Mouse (Mus musculus): ENCODE measurements at regions not wholly inside any gene's neighbourhood (a gene's known extent, or its start where the extent isn't known, plus 50 kb on each side); places are given as distances from the start of the nearest gene placed in this dataset.

- DNase-seq, result no peak
These were observed 516.6 kb upstream of the Tnp1 start for GRCm38 (mm10) chr1:73532316-73532715.

GRCm38 (mm10) chr1:73531831-73532230 is 516.1 kb upstream of the Tnp1 start:
- DNase-seq, result no peak

DNA sequence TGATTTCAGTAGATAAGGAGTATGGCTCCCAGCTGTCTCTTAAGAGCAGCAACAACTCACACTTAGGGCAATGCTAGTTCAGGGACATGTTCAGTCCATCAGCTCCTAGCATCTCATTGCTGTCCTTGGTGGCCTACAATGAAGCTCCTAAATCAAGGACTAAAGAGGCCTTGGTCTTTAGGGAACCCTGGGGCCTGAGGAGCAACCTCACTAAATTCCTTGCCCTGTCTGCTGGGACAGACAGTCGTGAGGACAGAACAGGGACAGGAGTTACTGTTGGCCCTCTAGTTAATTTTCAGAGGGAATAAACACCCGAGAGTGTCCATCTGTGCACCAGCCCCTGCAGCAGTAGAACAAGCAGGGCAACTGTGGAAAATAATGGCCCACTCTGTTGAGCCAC is 514.6 kb upstream of the Tnp1 start:
- no peak for DNase-seq

GRCm38 (mm10) chr1:73528623-73529022 is 512.9 kb upstream of the Tnp1 start:
- no peak for DNase-seq

GRCm38 (mm10) chr1:73516441-73516840 is 500.7 kb upstream of the Tnp1 start:
- DNase-seq, result no peak

- DNase-seq, result no peak
These were observed 500.1 kb upstream of the Tnp1 start for GRCm38 (mm10) chr1:73515781-73516180.

DNA sequence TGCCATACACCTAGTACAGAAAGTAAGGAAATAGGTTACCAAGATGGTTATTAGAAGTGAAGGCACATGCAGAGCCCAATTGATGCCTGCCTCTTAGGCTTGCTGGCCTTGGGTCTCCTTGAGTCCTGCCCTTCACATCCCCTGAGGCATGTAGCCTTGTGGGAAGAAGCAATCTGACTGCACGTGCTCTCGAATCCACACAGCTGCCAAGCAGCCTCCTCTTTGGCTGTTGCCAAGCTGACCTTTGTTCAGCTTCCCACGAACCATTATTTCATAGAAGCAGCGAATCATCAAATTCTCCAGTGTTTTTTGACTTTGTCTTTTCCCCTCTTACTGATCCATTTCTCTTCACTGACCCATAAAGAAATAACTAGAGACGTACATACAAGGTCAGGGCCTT is 498.1 kb upstream of the Tnp1 start:
- no peak for DNase-seq

DNA sequence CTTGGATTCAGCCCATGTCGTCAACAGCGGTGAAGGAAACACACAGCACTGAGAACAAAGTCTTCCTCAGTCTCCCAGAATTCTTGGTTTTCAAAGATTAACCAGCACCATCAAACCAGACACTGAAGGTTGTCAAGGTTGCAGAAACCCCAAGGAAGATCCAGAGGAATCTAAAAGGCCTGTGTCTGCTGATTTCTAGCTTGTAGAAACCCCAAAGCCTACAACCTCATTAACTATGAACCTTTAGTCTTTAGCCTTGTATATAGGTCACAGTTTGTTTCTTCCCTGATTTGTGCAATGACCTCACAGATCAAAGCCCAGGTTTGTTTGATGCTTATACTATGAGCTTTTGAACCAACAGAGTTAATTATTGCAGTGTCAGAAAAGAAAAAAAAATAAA is 497.1 kb upstream of the Tnp1 start:
- no peak for DNase-seq

GRCm38 (mm10) chr1:73507071-73507754 is 491.5 kb upstream of the Tnp1 start:
- no peak for DNase-seq

- DNase-seq, result no peak
These were observed 487.9 kb upstream of the Tnp1 start for GRCm38 (mm10) chr1:73503611-73504010.

DNA sequence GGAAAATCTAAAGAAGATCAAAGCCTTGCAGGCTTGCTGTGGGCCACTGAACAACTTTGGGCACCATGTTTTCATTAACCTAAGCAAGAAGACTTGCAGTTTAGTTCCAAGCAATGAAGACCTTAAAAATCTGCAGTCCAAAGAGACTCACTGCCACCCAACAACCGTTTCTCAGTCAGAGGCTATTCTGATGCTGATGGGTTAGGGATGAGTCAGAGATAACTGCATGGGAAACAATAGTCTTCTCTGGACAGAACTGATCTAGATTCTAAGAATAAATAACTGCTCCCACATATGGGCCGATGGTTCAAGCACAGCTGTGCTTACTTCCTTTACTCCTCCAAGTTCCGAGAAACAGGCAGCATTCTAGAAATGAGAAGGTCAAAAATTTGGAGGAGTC is 485.0 kb upstream of the Tnp1 start:
- DNase-seq, result no peak

DNA sequence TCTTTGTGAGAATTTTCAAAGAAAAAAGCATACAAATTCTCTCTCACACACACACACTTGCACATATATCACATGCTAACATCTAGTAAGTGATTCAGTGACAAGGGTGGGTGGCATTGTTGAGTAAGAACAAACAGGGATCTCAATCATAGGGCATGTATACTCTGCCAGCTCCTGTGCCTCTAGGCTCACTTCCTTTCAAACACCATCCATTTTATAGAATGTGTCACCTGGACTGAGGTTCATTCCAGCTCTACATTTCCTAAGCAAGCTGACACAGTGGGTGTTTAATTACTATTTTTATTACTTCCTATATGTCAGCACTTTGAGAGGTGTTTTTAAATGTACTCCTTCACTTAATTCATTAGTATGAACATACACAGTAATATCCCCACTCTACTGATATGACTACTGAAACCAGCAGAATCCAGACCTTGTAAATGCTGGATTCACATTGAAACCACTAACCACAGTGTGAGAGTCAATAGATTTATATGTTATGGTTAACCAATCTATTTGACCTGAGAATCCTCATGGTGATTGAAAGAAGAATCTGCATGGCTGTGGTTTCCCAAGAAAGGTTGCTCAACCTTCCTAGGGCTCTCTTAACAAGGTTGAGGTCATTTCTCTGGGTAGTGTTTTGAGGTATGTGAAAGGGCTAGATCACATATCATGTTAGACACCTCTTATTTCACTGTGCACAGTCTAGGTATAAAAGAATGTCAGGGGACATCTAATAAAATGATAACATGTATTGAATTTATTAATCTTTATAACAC is 480.5 kb upstream of the Tnp1 start:
- no peak for DNase-seq

- DNase-seq, result no peak
These were observed 466.2 kb upstream of the Tnp1 start for GRCm38 (mm10) chr1:73481956-73482355.

- no peak for DNase-seq
These were observed 463.7 kb upstream of the Tnp1 start for GRCm38 (mm10) chr1:73479349-73479920.

DNA sequence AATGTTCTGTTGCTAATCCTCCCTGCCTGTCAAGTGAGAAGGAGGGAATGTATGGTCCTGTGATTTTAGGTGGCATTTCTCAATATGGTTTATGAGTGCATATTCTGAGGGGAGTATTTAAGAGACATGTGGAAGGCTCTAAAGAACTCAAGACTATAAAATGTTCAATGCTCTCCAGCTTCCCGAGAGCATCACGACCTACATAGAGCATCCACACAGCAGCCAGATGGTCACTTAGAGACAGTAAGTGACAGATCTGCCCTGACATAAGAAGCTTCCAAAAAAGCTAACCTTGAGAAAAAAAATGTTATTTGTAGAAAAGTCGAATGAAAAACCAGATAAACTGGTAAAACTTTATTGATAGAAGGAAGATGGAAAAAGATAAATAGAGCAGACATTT is 444.9 kb upstream of the Tnp1 start:
- no peak for DNase-seq

DNA sequence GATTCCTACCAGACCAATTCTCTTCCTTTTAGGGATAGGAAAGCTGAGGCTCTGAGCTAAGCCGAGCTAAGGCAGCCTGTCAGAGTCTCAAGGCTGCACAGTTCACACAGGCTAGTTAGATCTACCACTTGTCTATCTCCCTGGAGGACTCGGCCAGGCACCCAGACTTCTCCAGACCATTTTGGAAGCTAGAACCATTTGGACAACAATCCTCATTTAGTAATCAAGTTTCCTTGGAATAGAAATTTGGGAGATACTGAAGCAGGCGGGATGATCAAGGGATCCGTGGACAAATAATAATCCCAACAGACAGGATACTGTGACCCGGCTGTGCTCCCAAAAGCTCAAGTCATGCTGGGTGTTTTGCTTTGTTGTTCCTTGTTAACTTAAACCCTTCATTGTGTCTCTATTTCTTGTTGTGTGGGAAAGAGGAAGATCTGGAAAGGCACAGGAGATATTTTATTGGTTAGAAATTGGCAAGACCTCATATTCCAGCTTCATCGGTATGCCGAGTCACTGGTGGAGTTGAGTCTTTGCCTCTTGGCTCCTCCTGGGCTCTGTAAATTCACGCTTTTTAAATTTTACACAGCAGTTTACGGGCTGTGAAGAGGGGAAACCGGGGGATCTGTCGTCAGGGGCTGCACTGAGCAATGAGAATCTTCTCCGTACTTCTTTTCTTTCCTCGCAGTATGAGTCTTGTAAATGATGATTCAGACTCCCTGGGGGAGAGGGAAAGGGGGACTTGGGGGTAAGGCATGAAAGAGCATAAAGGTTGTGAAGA is 444.2 kb upstream of the Tnp1 start:
- no peak for DNase-seq

DNA sequence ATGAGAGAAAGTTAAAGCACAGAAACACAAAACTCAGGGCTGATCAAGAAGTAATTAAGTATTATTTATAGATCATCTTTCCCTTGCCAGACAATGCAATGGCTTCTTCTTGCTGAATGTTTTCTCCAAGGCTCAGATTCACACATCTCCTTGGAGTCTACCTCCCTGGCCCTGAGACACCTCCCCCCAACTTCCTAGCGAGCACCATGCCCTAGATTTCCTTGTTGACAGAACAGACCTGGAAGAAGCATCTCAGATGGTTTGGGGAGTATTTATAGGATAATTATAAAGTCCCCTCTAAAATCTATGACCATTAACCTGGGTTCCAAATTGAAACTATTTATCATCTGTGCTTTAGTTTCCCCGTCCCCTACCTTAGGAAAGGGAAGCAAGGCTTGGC is 441.6 kb upstream of the Tnp1 start:
- no peak for DNase-seq

- DNase-seq, result no peak
These were observed 440.8 kb upstream of the Tnp1 start for GRCm38 (mm10) chr1:73456359-73457062.

GRCm38 (mm10) chr1:73444216-73444890 is 428.6 kb upstream of the Tnp1 start:
- no peak for DNase-seq

DNA sequence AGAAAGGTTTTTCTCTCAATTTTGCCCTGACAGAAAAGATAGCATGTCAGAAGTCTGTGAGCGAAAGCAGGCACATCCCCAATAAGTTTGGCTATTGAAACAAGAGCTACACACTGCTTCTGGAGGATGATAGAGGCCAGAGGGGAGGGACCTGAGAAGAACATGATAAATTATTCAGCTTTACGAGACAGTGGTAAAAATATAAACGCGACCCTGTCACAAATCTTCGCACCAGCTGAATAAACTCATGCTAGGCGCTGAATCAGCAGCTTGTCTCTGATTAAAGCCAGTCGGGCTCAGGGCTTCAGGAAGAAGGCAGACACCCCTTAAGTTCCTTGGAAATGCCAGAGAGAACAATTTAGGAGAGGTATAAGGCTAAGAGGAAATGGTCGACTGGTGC is 422.7 kb upstream of the Tnp1 start:
- no peak for DNase-seq

GRCm38 (mm10) chr1:73428101-73428500 is 412.4 kb upstream of the Tnp1 start:
- DNase-seq, result no peak

DNA sequence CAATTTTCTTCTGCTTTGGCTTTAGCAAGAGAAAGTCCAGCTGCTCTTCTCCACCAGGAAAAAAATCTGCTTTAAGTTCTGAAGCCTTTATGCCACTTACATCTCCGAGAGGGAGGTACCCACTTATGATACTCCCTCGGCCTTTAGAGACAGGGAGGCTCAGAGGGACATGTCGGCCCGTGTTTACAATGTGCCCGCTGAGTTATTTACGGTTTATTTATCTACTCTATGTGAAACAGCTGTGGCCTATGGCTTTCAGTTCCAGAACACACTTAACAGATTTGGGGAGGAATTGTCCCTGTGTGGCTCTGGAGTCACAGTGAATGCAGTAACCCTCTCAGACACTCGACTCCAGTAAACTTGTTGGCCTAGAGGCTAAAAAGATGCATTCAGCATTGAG is 409.3 kb upstream of the Tnp1 start:
- no peak for DNase-seq

Data from thymus, postnatal 25 days (tissue).